Mouse (Mus musculus) 416B (cell line): ENCODE results near the gene Irgq.
A peak's percentile ranks its signal among the peaks of the same experiment; 100 is the strongest.

Experiments
- DNase-seq: peaks from one replicate; pipeline ENCODE4 v3.0.0; 2011; ENCODE audit warnings: low read depth

The Irgq gene

DNA sequence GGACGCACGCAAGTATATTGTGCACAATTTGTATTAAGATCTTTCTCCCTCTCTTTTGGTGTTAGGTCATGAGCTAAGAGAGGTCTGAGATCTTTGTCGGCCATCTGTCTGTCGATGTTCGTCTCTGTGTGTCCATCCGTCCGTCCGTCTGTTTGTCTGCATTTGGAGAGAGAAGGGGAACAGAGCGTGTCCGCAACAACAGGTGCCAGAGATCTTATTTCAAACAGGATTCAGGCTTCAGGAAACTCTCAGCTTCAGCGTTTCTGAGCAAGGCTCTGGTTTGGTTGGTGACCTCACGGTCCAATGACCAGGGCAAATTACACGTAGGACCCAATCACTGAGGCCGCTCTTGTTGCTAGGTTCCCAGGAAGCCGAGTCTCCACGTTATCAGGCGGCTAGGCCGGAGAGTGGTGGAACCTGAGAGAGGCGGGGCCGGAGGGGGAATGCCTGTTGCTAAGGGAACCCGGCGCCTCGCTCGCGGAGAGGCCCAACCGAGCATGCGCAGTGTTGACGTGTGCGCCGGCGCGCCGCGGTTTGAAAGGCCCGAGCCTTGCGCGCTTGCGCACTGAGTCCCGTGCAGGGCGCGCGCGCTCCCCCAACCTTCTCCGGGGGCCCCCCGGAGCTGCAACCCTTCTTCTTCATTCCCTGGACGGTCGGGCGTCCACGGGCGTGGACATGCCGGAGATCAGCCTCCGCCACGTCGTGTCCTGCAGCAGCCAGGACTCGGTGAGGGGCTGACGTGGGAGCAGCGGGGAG is 16.3 kb downstream of the Irgq start:
- DNase-seq: peak; percentile 99

DNA sequence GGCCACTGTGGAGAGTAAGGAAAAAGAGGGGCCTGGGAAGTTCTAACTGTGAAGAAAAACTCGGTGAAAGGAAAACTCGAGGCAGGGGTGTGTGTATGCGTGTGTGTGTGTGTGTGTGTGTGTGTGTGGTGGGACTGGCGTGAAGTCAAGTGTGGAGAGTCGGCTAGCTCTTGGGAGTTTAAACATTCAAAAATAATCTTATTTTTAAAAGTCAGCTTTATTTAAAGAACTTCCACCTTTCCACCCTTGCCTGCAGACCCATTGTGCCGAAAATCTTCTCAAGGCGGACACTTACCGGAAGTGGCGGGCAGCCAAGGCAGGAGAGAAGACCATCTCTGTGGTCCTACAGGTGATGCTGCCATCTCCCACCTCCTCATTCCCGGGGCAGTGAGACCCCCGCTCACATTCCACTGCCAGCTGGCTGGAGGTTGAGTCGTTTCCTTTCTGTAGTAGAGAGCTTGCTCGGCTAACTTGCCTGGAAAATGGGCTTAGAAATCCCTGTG is 17.1 kb downstream of the Irgq start:
- DNase-seq: no peak

DNA sequence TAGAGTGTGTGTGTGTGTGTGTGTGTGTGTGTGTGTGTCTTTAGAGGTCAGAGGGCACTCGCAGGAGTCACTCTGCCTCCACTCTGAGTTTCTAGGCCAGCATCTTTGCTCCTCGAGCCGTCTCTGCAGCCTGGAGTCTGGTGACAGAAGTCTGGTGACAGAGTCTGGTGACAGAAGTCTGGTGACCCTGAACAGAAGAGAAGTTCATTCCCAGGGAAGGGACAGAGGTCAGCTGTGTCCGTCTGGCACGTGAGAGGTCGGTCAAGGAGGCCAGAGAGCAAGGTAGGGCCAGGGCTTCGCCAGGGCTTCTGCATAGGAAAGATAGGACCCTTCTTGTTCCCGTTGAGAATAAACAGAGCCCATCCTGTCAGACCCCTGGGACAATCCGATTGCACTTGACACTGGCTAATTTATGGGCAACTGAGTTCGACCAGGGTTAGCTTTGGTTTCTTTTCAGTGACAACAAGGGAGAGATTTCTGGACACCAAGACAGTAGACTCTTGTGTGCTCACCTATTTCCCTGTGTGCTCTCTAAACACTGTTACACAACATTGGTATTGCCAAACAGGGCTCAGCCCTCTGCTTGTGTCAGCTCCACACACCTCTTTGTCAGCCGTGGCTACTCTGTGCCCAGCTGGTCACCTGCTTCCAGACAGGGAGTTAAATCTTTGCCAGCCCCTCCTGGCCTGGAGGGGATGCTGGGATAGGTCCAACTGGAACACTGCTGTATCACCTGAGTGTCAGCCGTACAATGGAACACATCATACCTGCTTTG is 21.7 kb downstream of the Irgq start:
- no peak for DNase-seq

DNA sequence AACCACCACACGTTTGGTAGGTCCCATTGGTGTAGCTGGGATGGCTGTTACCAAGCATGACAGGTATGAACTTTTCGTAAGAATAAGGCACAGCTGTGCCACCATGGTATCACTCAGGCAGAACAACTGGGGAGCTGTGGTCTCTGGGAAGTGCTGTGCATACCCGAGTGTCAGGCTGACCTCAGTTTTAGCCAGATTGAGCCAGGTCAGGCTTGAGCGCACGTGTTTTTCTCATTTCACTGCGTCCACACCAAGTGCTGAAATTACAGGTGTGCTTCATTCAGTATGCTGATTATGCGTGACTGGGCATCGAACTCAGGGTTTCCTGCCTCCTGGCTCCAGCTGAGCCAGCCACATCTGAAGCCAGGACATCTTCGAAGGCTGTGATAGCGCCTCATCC is 25.3 kb downstream of the Irgq start:
- DNase-seq: no peak

DNA sequence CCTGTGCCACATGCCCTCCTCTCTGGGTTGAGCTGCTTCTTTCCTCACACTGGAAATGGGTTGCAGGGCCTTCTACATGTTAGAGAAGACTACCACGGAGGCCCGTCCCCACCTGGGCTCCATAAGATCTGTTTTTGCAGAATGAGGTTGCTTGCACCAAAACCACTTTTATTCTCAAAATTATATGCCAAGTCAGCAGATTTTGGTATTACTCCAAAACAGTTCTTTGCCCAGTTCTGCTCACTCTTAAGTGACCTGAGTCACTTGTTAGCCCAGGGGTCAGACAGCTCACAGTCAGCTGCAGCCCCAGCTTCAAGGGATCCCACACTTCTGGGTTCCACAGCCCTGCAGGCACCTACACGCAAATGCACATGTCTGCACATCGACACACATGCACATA is 31.0 kb downstream of the Irgq start:
- DNase-seq: no peak

DNA sequence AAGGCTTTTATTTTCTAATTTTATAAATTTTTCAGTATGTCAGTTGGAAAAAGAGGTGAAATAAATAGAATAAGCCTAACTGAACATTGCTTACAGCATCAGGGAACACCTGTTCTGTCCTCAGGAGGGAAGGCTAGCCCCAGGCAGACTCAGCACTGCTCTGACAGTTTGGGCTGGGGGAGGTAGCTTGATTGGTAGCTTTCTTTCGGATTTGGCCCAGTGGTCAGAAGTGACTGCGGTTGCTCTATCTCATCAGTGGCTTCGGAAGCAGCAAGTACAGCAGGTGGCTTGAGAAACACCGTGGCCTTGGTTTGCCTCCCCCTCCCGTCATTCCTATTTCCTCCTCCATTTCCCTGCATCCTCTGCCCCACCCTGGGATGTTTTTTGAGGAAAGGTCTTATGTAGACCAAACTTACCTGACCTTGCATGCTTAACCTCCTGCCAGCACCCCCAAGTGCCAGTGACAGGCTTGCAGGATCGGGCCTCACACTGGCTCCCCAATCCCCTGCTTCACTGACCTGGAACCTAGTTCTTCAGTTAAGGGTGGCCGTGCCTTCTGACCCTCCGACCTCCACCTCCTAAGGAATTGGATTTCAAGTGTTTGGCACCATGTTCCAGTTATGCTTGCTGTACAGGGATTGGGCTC is 32.8 kb downstream of the Irgq start:
- DNase-seq: no peak

DNA sequence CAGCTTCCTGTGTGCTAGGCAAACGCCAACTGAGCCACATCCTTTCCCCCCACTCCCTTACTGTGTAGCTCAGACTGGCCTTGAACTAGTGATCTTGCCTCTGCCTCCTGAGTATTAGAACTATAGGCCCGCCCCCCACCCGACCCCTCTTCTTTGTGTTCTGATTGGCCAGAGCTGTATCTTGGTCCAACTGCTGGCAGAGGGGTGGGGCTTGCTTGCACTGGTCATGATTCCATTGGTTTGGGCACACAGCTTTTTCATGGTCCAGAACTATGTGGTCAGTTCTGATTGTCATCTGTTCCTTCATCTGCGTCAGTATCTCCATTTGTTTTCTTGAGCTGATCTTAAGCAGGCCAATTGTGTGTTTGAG is 33.3 kb downstream of the Irgq start:
- peak; percentile 13 for DNase-seq

DNA sequence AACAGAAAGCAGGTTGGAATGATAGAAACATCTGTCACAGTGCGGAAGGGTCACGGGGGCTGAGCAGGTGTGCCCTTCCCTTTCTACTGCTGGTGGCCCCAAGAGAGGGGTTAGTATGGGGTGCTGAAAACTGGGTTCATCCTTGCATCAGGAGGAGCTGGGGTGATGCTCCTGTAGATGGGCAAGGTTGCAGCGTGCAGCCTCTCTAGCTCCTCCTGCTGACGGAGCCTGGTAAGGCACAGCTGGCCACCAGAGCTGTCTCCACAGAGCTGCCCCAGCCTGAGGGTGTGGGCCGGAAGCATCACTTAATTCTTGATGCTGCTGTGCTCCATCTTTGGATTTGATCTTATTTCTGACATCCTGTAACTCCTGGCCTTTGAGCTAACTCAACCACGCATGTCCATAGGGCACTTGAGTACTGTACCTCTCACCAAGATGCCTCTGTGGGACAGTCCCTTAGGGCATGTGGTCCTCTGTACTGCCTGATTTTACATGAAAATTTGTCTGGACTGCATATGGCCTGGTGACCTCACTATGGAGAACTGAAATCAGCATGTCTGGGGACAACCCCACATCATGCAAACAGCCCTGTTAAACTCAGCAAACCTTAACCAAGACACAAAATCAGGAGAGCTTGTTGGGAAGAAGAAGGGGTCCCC is 34.2 kb downstream of the Irgq start:
- DNase-seq: peak; percentile 64

DNA sequence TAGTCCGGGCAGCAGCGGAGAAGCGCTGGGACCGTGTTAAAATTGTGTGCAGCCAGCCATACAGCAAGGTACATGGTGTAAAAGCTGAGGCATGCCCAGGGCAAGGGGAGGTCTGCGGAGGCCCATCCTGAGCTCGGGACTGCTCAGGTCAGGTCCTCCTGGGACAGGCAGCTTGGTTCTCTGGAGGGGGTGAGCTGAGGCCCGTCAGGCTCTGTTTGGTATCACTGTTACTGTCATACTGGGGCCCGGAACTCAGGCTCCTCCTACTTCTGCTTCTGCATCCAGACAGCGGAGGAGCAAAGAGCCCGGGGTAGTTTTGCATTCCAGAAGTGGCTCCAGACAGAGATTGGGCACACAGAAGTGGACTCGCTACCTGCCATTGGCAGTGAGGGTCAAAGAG is 35.1 kb downstream of the Irgq start:
- DNase-seq: no peak

DNA sequence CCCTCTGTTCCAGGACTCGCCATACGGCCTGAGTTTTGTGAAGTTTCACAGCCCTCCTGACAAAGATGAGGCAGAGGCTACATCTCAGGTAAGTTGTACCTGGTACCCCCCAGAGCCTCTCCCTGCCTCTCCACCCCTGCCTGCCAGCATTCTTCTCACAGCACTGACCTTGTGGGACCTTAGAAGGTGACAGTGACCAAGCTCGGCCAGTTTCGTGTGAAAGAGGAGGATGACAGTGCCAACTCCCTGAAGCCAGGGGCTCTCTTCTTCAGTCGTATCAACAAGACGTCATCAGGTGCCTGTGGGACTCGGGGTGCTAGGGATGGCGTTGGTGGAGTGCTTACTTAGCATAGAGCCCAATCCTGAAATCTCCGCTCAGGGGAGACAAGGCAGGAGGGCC is 35.7 kb downstream of the Irgq start:
- DNase-seq: no peak

DNA sequence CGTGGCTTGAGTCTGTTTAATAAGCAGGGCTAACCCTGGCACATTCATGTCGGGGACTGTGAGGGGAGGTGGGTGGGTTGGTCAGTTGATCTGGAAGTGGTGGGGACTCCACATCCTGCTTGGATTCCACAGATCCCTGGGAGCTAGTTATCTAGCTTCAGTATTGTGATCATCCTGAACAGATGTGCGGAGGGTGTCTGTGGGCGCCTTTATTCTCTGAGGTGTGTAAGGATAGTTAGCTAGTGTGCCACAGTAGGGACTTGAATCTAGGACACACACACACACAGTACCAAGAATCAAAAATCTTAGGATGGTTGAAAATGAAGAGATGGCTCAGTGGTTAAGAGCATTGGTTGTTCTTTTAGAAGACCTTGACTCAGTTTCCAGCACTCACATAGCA is 38.0 kb downstream of the Irgq start:
- DNase-seq: no peak

DNA sequence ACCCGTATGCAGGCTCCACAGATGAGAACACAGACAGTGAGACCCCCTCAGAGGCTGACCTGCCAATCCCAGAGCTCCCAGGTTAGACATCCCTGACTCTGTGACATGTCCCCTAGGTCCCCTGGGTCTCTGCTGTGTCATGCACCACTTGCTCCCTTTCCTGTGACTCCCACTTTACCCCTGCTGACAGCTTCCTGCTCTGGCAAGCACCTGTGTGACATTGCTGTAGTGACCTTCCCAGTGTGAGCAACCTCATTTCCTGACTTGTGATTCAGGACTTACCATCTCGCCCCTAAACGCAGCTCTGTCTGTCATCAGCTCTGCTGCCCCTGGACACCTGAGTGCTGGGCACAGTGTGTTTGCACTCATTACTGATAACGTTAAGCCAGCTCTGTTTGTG is 40.6 kb downstream of the Irgq start:
- no peak for DNase-seq

DNA sequence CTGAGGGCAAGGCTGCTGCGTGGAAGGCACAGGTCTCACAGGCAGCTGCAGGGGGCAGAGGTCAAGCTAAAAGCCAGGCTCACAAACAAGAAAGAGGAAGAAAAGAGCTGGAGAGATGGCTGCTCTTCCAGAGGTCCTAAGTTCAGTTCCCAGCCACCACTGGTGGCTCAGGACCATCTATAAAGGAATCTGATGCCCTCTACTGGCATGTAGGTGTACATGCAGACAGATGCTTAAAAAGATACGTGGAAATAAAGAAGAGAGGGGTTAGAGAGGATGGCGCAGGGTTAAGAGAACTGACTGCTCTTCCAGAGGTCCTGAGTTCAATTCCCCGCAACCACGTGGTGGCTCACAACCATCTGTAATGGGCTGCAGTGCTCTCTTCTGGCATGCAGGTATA is 42.0 kb downstream of the Irgq start:
- peak; percentile 58 for DNase-seq

DNA sequence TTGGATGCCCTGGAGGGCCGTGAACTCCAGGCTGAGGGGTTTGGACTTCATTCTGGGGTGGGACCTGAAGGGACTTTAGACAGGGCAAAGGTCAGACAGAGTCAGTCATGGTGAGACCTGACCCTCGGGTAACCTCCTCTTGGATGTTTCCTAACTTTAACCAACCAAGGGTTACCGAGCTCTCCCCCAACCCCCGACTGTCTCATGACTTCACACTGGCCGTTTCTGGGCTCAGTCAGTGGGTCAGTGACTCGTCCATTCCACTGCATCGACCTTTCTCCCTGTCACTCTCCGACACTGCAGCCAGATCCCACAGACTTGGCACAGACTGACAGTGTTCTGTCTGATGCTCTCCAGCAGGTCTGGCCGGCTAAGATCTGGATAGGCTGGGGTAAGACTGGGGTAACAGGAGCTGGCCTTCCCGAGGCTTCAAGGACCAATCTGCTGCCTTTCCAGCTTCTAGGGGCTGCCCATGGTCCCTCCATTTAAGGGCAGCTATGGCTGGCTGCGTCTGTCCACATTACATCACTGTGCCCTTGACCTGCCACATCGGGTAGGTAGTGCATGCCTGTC is 43.8 kb downstream of the Irgq start:
- DNase-seq: no peak

DNA sequence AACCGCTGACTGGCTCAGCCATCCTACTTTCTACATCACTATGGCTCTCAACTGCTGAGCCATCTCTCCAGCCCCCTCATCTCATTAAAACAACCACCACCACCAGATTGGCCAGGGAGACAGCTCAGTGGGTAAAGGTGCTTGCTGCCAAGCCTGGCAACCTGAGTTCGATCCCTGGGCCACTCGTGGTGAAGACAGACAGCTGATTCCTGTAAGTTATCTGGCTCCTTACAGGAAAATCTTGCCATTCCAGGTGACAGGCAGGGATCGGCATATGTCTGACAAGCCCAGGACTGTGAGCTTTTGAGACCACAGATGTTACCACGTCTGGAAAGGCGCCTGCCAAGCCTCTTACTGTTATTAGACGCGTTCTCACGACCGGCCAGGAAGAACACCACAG is 47.3 kb downstream of the Irgq start:
- DNase-seq: no peak

DNA sequence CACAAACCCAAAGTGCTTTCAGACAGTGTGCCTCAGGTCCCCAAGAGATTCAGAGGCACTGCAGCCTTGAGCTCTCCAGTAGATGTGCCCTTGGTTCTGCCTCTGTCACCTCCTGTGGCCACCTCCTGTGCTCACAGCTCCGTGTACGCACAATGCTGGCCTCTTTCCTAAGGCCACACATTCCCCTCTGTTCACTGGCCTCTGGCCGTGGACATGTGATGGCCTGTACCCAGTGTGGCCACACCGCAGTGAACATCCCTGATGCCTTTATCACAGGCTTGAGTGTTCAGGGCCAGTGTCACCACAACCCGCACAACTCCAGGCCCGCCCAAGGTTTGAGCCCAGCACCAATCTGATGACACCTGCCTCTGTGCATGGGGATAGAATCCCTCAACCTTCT is 54.4 kb downstream of the Irgq start:
- no peak for DNase-seq

DNA sequence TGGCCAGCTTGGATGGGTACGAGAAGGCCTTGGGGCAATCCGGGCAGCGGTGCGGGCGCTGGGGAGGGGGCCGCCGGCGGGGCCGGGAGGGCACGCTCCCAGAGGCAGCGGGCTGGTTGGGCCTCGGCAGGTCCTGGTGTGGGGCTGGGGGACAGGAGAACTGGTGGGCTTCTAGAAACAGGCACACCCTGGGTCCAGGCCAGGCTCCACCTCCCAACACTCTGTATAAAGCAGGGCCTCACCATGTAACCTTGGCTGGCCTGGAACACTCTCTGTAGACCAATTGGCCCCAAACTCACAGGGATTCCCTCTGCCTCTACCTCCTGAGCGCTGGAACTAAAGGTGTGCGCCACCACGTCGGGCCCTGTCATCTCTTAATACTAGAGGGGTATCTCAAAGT is 55.5 kb downstream of the Irgq start:
- DNase-seq: no peak

DNA sequence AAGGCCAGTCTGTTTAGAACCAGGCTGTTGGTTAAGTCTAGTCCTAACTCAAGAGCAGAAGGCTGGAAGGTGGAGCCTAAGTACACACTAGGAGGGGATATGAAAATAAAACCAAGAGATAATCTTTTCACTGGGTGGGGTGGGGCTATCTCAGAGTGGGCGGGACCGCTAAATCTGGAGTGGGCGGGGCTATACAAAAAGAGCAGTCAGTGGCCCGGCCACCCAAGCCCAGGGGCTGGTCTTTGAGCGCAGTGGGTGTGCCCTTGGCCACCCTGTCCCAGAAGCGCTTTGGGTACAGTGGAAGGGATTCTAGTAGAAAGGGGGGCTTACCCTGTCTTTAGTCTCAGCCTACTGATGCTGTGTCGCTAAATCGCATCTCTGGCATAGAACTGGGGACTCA is 56.3 kb downstream of the Irgq start:
- DNase-seq: no peak

DNA sequence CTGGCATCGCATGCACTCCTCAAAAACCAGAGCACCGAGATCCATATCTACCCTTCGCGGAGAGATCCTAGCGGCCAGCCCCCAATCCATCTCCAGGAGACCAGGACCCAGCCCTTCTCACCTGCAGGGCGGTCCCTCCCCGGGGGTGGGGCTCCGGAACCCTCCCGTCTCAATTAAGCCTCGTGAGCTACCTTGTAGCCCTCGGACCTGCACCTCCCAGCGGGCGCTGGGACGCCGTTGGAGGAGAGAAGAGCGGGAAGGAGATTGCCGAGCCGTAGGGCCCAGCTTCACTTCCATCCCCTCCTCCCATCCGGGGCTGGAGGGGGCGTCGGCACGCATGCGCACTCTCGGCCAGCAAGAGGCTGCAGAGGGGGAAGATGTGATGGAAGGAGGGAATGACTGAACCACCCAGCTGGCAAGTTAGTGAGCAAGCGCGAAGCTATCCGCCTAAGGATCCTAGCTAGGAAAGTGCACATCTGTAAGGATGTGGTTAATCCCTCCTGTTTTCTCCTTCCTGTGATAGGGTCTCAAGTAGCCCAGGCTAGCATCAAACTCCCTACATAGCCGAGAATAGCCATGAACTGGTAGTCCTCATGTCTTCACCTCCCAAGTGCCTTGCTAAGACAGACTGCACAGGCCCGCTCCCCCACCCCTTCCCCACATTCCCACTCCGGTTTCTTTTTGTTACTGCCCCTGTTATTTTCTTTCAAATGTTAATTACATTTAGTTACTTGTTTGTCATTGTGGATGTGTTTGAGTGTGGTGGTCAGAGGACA is 57.0 kb downstream of the Irgq start, which contains the start of the genes Ethe1 and Zfp575:
Gene Ethe1, plus strand, starts transcription at position 214 of the 776 bp plus-strand sequence.
Gene Zfp575, minus strand, starts transcription at position 312 of the 776 bp plus-strand sequence.
- DNase-seq: no peak
